Mouse (Mus musculus): ENCODE measurements at regions not wholly inside any gene's neighbourhood (a gene's known extent, or its start where the extent isn't known, plus 50 kb on each side); places are given as distances from the start of the nearest gene placed in this dataset.

GRCm38 (mm10) chr10:70738686-70739085 is 82.9 kb upstream of the Phyhipl start:
- no peak for DNase-seq

- DNase-seq, result no peak
Observed at GRCm38 (mm10) chr10:70733956-70734355, 78.2 kb upstream of the Phyhipl start.

- no peak for DNase-seq
Observed at GRCm38 (mm10) chr10:70733478-70733877, 77.7 kb upstream of the Phyhipl start.

- peak; percentile 39 to 55 for DNase-seq
Observed at GRCm38 (mm10) chr10:70725091-70725490, 69.3 kb upstream of the Phyhipl start.

GRCm38 (mm10) chr10:70722783-70723182 is 67.0 kb upstream of the Phyhipl start:
- DNase-seq, result no peak

GRCm38 (mm10) chr10:70722381-70722780 is 66.6 kb upstream of the Phyhipl start:
- peak; percentile 47 to 70 for DNase-seq

- DNase-seq, result peak; percentile 64 to 76
Observed at GRCm38 (mm10) chr10:70717464-70717863, 61.7 kb upstream of the Phyhipl start.

GRCm38 (mm10) chr10:70717025-70717424 is 61.3 kb upstream of the Phyhipl start:
- peak; percentile 65 to 85 for DNase-seq

- DNase-seq, result no peak
Observed at GRCm38 (mm10) chr10:70713306-70713705, 57.5 kb upstream of the Phyhipl start.

- DNase-seq, result no peak
Observed at GRCm38 (mm10) chr10:70708806-70709205, 53.0 kb upstream of the Phyhipl start.
